Mouse (Mus musculus): ENCODE results near the gene Afap1. TPM values are rescaled to one million over a fixed set of nuclear protein-coding genes. Genes with fewer than 3 reads are reported as not detected.

Afap1 gene
- polyA plus RNA-seq, 1 experiment: 3.8 TPM

DNA sequence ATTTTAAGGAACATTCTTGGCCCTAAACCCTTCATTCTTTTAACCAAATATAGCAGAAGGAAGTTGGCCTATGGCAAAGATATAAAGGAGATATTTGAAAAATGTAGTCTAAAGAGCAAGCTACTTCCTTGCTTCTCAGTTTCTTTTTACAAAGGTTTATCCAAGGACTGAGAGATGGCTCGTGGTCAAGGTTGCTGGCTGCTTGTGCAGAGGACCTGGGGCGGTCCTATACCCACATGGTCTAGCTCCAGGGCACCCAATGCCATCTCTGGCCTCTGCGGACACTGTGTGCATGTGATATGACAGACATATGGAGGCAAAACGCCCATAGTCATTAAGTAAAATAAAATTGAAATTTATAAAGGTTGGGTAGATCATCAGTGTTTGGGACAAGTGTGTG, 2.8 kb downstream of the Afap1 start:
- DNase-seq (ENCODE audit: low read depth, low spot score): no peak
- 81% methylated on average over 4 of the region's 4 CpGs for WGBS

DNA sequence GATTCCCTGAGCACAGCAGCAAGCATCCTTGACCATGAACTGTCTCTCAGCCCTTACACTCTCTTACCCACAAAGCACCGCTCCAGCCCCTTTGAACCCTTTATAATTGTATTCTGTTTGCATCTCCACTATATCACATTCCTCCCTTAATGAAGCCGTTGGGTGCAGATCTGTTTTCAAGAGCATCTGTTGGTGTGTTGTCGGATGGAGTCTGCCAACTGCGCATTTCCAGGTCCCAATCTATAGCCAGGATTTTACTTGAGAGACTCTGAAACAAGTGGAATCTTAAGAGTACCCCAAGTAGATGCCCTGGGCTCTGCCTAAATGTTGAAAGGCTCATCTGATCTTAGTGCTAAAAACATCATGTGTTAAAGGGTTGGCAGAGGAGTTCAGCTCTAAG, 3.4 kb downstream of the Afap1 start:
- WGBS: 92% methylated on average over 4 of the region's 4 CpGs
- no peak for DNase-seq (ENCODE audit: low read depth, low spot score)

GRCm38 (mm10) chr5:35897147-35897546, 4.0 kb downstream of the Afap1 start:
- WGBS: 72% methylated on average over 4 of the region's 4 CpGs
- DNase-seq (ENCODE audit: low read depth, low spot score): no peak

GRCm38 (mm10) chr5:35898114-35898513, 5.0 kb downstream of the Afap1 start:
- DNase-seq (ENCODE audit: low read depth, low spot score): no peak
- WGBS: 64% methylated on average over 4 of the region's 4 CpGs

DNA sequence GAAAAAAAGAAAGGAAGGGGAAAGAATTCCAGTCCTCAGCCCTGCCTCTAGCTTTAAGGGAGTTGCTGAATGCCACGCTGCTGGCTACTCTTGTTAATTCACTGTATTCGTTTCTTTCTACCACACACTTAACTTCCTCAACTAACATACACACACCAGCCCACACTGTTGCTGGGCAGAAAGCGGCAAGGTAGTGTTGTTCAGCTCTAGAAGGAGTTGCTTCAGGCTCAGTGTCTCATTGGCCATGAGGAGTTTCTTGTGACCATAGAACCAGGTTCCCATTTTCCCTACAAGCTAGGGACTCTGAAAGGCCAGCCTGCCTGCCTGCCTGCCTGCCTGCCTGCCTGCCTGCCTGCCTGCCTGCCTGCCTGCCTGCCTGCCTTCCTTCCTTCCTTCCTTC, 5.9 kb downstream of the Afap1 start:
- DNase-seq (ENCODE audit: low read depth, low spot score): no peak
- WGBS: 78% methylated on average over 3 of the region's 3 CpGs

DNA sequence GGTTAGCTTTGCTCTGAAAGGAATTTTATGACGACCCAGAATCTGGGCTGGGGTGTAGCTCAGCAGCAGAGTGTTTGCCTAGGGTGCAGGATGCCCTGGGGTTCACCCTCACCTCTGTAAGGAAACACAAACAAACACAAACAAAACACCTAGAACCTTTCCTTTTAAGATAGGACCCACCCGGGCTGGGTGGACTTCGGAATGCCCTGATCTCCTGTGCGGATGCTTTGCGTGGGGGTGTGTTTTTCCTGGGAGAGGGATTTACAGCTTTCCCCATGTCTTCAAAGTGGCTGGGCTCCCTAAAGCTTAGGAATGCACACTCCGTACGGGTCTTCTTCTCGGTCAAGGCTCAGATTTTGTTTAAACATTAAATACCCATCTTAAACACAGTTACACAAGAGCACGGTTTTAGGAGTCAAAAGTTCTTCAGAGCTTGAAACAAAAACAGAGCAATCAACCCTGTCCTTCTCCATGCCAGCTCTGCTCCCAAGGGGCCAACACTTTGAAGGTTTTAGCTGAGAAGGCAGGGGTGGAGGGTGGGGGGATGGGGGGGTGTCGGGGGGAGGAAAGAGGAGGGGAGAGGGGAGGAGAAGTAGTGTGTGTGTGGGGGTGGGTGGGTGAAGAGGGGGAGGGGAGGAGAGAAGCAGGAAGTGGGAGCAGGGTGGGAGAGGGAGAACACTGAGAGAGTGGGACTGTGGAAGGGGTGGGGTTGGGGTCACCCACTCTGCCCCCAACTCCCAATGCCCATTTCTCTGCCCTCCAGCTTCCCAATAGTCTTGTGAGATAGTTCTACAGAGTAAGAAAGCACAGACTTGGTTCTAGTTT, 7.5 kb downstream of the Afap1 start:
- 18% methylated on average over 10 of the region's 10 CpGs for WGBS
- DNase-seq (ENCODE audit: low read depth, low spot score): no peak

- no peak for DNase-seq (ENCODE audit: low read depth, low spot score)
- WGBS: 59% methylated on average over 12 of the region's 12 CpGs
Observed at GRCm38 (mm10) chr5:35901226-35901809, 8.2 kb downstream of the Afap1 start.

DNA sequence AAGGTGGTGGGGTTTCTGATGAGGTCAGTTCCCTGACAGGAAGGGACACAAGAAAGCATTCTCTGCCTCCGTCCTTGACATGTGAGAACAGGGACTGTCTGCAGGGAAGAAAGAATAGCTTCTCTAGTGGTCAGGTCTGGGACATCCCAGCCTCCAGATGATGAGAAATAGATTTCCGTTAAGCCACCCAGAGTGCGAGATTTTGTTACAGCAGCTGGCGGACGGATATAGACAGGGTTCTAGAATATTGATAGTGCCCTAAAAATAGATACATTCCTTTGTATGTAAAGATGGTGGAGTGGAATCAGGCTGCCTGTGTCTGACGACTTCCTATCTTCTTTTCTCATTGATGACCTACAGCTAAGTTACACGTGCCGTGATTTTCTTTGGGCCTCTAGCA, 10.3 kb downstream of the Afap1 start:
- WGBS: 78% methylated on average over 8 of the region's 8 CpGs
- DNase-seq (ENCODE audit: low read depth, low spot score): no peak

GRCm38 (mm10) chr5:35905283-35905682, 12.2 kb downstream of the Afap1 start:
- no peak for DNase-seq (ENCODE audit: low read depth, low spot score)
- WGBS: 66% methylated on average over 8 of the region's 8 CpGs

DNA sequence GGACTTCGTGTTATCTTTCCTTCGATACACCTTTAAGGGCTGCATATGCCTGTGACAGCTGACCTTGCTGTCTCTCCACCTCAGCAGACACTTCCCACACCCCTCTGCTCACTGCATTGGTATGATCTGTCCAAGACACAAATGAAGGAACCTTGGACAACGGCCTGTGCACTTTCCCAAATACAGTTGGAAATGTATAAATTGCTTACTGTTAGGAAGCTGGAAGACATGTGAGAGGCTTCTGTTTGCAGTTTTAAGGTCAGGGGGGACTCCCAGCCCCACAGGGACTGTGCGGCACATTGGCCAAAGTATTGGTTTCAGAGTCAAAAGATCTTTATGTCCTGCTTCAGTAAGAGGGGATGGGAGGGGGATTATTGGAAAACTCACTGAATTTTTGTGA, 14.0 kb downstream of the Afap1 start:
- DNase-seq (ENCODE audit: low read depth, low spot score): no peak
- 78% methylated on average over 4 of the region's 4 CpGs for WGBS

GRCm38 (mm10) chr5:35907633-35908426, 14.7 kb downstream of the Afap1 start:
- WGBS: 10% methylated on average over 15 of the region's 15 CpGs
- peak; percentile 48 for DNase-seq (ENCODE audit: low read depth, low spot score)

GRCm38 (mm10) chr5:35908626-35909443, 15.7 kb downstream of the Afap1 start:
- WGBS: 35% methylated on average over 13 of the region's 13 CpGs
- peak; percentile 55 for DNase-seq (ENCODE audit: low read depth, low spot score)

GRCm38 (mm10) chr5:35915629-35916300, 22.6 kb downstream of the Afap1 start:
- 78% methylated on average over 12 of the region's 12 CpGs for WGBS

GRCm38 (mm10) chr5:35916666-35917065, 23.5 kb downstream of the Afap1 start:
- DNase-seq (ENCODE audit: low read depth, low spot score): no peak
- 75% methylated on average over 5 of the region's 5 CpGs for WGBS

More at GRCm38 (mm10) chr5:35915629-35916300, 22.6 kb downstream of the Afap1 start:
- DNase-seq (ENCODE audit: low read depth, low spot score): no peak

GRCm38 (mm10) chr5:35918387-35918786, 25.3 kb downstream of the Afap1 start:
- no peak for DNase-seq (ENCODE audit: low read depth, low spot score)
- WGBS: 43% methylated on average over 8 of the region's 8 CpGs

DNA sequence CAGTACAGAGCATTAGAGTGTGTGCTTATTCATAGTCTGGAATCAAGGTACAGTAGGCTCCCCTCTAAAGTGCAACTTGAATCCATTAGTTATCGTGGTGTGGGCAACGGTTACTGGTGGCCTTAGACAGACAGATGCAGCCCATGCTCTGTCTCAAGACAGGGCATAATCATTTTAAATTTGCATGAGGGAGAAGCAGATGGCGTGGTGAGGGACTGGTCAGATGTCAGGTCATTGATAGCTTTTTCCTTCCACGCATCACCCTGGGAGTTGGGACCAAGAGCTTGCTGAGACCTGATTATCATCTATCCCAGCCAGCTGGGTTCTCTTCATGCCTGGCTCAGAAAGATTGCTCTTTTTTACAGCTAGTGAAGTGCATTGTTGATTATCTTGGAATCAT, 27.0 kb downstream of the Afap1 start:
- DNase-seq (ENCODE audit: low read depth, low spot score): no peak
- WGBS: 88% methylated on average over 4 of the region's 4 CpGs

DNA sequence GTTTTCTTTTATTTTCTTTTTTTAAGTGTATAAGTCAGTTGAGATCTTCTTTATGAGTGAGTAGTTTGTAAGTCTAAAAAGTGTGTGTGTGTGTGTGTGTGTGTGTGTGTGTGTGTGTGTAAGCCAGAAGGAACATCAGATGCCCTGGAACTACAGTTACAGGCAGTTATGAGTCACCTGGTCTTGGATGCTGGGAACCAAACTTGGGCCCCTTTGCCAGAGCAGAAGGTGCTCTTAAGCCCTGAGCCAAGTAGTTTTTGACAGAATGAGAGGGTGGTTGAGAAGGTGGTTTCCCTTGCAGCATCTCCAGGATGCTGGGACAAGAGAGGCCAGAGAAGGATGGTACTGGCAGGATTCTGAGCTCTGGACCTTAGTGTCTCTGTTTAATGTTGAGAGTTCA, 27.4 kb downstream of the Afap1 start:
- no peak for DNase-seq (ENCODE audit: low read depth, low spot score)

DNA sequence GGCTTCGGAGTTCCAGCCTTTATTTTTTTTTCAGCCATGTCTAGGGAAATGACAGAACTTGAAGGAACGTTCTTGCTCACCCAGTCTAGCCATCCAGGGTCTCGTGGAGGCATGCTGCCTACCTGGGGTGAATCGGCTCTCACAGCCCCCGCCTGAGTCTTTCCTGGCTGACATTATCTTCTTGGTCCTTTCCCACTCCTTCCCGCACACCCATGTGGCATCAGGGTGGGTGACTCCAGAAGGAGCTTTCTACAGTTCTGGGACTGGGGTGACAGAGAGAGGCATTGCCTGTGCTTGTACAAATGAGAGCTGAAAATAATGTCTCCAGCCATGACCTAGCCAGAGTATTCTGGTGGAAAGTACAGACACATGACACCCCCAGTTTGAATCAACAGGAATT, 28.0 kb downstream of the Afap1 start:
- DNase-seq (ENCODE audit: low read depth, low spot score): no peak
- WGBS: 70% methylated on average over 6 of the region's 6 CpGs

DNA sequence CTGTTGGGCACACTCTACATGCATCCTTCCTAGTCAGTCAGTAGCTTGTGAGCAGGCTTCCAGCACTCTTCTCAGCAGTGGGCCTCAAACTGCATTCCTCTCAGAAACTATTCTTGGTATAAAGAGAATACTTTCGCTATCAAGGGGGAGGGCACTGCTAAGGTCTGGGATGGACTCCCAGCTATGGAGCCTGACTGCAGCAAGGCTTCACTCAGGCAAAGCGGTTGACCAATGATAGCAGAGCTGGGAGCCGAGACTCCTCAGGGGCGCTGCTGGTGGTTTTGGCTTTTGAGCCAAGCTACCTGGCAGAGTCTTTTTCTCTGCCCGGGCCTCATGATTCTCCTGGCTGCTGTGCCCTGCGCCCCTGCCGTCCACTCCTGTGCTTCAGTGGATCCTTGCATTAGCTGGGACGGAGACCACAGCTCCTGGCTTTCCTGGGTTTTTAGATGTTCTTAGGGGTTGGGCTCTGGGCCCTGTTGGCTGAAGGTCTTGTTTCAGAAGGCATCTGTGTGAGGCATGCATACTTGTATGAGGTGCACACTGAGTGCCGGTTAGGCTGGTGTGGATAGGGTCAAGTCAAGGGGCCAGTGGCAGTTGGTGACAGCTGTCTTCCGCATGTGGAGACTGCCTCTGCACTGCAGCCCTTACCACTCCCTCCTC, 28.6 kb downstream of the Afap1 start:
- no peak for DNase-seq (ENCODE audit: low read depth, low spot score)
- 75% methylated on average over 10 of the region's 10 CpGs for WGBS

All from large intestine, adult 2 months (tissue).